Mouse (Mus musculus): Measurements from ENCODE around the gene Olfr843. TPM values are rescaled to one million over a fixed set of nuclear protein-coding genes. Genes with fewer than 3 reads are reported as not detected.

The Olfr843 gene
- not detected in 2 replicates for polyA plus RNA-seq (2012; rRNA removed)

DNA sequence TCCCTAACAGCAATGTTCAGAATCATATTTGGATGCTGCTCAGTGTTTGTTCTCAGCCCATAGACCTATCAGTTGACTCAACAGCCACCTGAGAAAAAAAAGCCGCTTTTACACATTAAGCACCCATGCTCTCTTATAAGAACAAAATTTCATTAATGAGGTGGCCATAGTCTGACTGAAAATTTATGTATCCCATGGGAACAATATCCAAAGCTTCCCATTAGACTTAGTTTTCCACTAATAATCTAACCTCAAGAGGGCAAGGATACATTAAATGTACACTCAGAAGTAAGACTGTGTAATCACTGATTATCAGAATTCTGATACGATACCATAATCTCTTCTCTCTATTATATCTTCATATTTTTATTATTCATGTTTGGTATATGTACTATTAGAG lies at the start of gene Olfr843:
Olfr843 (minus strand) TSS at position 101 of the 400 bp plus-strand sequence.
- no peak for DNase-seq (ENCODE audit: low spot score)

Other genes with a start within 250 kb of the Olfr843 start
- gene Olfr835, start 219.3 kb downstream of the Olfr843 start, polyA plus RNA-seq (2012; rRNA removed) = not detected in 2 replicates
- gene Olfr836, start 131.6 kb downstream of the Olfr843 start, polyA plus RNA-seq (2012; rRNA removed) = not detected in 2 replicates
- gene Olfr837, start 115.7 kb downstream of the Olfr843 start, polyA plus RNA-seq (2012; rRNA removed) = not detected in 2 replicates
- not detected in 2 replicates for gene Olfr839-ps1, start 74.7 kb downstream of the Olfr843 start, polyA plus RNA-seq (2012; rRNA removed)
- gene Olfr844, start 64.4 kb upstream of the Olfr843 start, polyA plus RNA-seq (2012; rRNA removed) = not detected in 2 replicates
- not detected in 2 replicates for gene Olfr845, start 84.5 kb upstream of the Olfr843 start, polyA plus RNA-seq (2012; rRNA removed)
- gene Olfr846, start 112.0 kb upstream of the Olfr843 start, polyA plus RNA-seq (2012; rRNA removed) = not detected in 2 replicates
- gene Olfr847, start 126.7 kb upstream of the Olfr843 start, polyA plus RNA-seq (2012; rRNA removed) = not detected in 2 replicates
- not detected in 2 replicates for gene Olfr849, start 188.3 kb upstream of the Olfr843 start, polyA plus RNA-seq (2012; rRNA removed)
- gene Olfr850, start 226.3 kb upstream of the Olfr843 start, polyA plus RNA-seq (2012; rRNA removed) = not detected in 2 replicates
- not detected in 2 replicates for gene Olfr851, start 241.3 kb upstream of the Olfr843 start, polyA plus RNA-seq (2012; rRNA removed)

Measured in urinary bladder, adult 2 months (tissue).